In the genomic region with DNA sequence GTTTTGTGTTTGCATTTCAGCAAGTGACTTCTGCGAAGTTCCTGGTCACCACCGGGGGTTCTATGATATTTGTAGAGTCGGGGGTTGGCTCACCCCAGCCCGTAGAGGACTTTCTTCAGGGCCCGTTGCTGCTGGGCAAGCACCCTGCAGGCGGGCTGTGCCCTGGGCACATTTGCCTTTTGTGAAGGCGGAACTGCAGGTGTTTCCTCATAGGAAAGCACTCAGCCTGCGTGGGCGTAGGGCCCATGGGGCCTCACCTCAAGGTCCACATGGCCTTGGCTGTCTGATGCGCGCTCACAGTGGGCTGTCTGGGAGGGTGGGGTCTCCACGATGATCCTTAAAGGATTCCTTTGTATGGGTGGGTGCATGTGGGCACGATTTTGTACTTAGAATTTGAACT, we compare ENCODE assay signal across 8 mouse cellular contexts. TPM values are rescaled to one million over a fixed set of nuclear protein-coding genes. Genes with fewer than 3 reads are reported as not detected.
DNase-seq lines count a peak whose midpoint lies in the region; ATAC-seq and TF ChIP-seq lines count a peak whose summit lies in the region.

No protein-coding gene starts in this region.

- peak overlapping the region; percentile 56 for H3K4me3 ChIP-seq in cerebellum, adult 2 months (replicated peaks; ENCODE audit: insufficient read depth, low read depth, low read length)
- peak overlapping the region; percentile 46 for H3K4me3 ChIP-seq in embryonic facial prominence, embryonic 14.5 days (ENCODE audit: low read depth, low read length)
- H3K4me3 ChIP-seq in intestine, postnatal 0 days (ENCODE audit: low read depth, low read length) = peak overlapping the region; percentile 50
- peak overlapping the region; percentile 80 for H3K4me3 ChIP-seq in midbrain, embryonic 16.5 days (ENCODE audit: low read depth, low read length)

- peak overlapping the region; percentile 83 for H3K4me2 ChIP-seq in embryonic facial prominence, embryonic 14.5 days (ENCODE audit: low read depth, low read length)
- peak overlapping the region; percentile 85 for H3K4me2 ChIP-seq in intestine, postnatal 0 days (replicated peaks; ENCODE audit: low read depth)
- peak overlapping the region; percentile 90 for H3K4me2 ChIP-seq in midbrain, embryonic 16.5 days (ENCODE audit: low read length)

- no peak overlapping the region for H3K27ac ChIP-seq in cerebellum, adult 2 months (ENCODE audit: insufficient read depth, low read length)
- no peak overlapping the region for H3K27ac ChIP-seq in embryonic facial prominence, embryonic 14.5 days (replicated peaks; ENCODE audit: low read depth, low read length)
- no peak overlapping the region for H3K27ac ChIP-seq in intestine, postnatal 0 days (ENCODE audit: low read depth, low read length)
- H3K27ac ChIP-seq in midbrain, embryonic 16.5 days (ENCODE audit: low read length) = peak overlapping the region; percentile 92

- no peaks in the 10 kb centered on the region for H3K9me3 ChIP-seq in embryonic facial prominence, embryonic 14.5 days (ENCODE audit: control insufficient read depth, low read length)
- no peaks in the 10 kb centered on the region for H3K9me3 ChIP-seq in intestine, postnatal 0 days (ENCODE audit: control insufficient read depth)
- no peaks in the 10 kb centered on the region for H3K9me3 ChIP-seq in midbrain, embryonic 16.5 days (replicated peaks; ENCODE audit: control insufficient read depth, low read length, poor library complexity, severe bottlenecking)

- H3K9ac ChIP-seq in embryonic facial prominence, embryonic 14.5 days (ENCODE audit: low read depth, low read length) = peak overlapping the region; percentile 59
- no peak overlapping the region for H3K9ac ChIP-seq in intestine, postnatal 0 days (ENCODE audit: low read depth, low read length)
- peak overlapping the region; percentile 90 for H3K9ac ChIP-seq in midbrain, embryonic 16.5 days (ENCODE audit: low read depth, low read length)

- peaks cover 6% of the 10 kb centered on the region; the same call in 1 of the 2 replicates for H3K36me3 ChIP-seq in embryonic facial prominence, embryonic 14.5 days (ENCODE audit: control insufficient read depth, insufficient read depth, low read length)
- no peaks in the 10 kb centered on the region for H3K36me3 ChIP-seq in intestine, postnatal 0 days (ENCODE audit: control insufficient read depth, insufficient read depth)
- H3K36me3 ChIP-seq in midbrain, embryonic 16.5 days (ENCODE audit: control insufficient read depth, insufficient read depth, low read length) = no peaks in the 10 kb centered on the region

- TF ChIP-seq CTCF in cerebellum, adult 2 months (IDR thresholded peaks at IDR 0.05; ENCODE audit: borderline replicate concordance, insufficient read depth, low read depth, low read length) = no peak
- TF ChIP-seq CTCF in intestine, postnatal 0 days (IDR thresholded peaks at IDR 0.05; ENCODE audit: low read depth) = no peak

- no peak for DNase-seq in cerebellum, adult 2 months
- DNase-seq in cerebellum, adult 8-10 months = no peak
- no peak for DNase-seq in embryonic facial prominence, embryonic 14.5 days (ENCODE audit: low spot score)
- DNase-seq in thymus, postnatal 36 days = peak; percentile 67 to 74
- no peak for DNase-seq in right cerebral cortex, adult 18-20 months
- no peak for DNase-seq in layer of hippocampus, postnatal 25 days (ENCODE audit: extremely low spot score in 1 of 2, low spot score in 1 of 2)

- WGBS in cerebellum, adult 2 months = 63% methylated on average over 13 of the region's 13 CpGs
- WGBS in embryonic facial prominence, embryonic 14.5 days = 37% methylated on average over 11 of the region's 13 CpGs
- WGBS in intestine, postnatal 0 days = 29% methylated on average over 13 of the region's 13 CpGs
- WGBS in midbrain, embryonic 16.5 days = 4% methylated on average over 13 of the region's 13 CpGs

- no peak for ATAC-seq in embryonic facial prominence, embryonic 14.5 days (ENCODE audit: low read depth)
- no peak for ATAC-seq in intestine, postnatal 0 days
- ATAC-seq in midbrain, embryonic 16.5 days = no peak

- peaks cover 26% of the 10 kb centered on the region for H3K4me1 ChIP-seq in cerebellum, adult 2 months (ENCODE audit: control insufficient read depth, insufficient read depth, low read length)
- peaks cover 52% of the 10 kb centered on the region for H3K4me1 ChIP-seq in embryonic facial prominence, embryonic 14.5 days (ENCODE audit: control insufficient read depth, insufficient read depth, low read length)
- peaks cover 17% of the 10 kb centered on the region for H3K4me1 ChIP-seq in intestine, postnatal 0 days (replicated peaks; ENCODE audit: control insufficient read depth, insufficient read depth, low read length)
- peaks cover 68% of the 10 kb centered on the region for H3K4me1 ChIP-seq in midbrain, embryonic 16.5 days (ENCODE audit: control insufficient read depth, insufficient read depth, low read length)

- no peak for TF ChIP-seq POLR2A in cerebellum, adult 2 months (IDR thresholded peaks at IDR 0.05; ENCODE audit: borderline replicate concordance, insufficient read depth, low read length)

- H3K27me3 ChIP-seq in cerebellum, adult 2 months (ENCODE audit: control insufficient read depth, insufficient read depth, low read length) = no peaks in the 10 kb centered on the region
- H3K27me3 ChIP-seq in embryonic facial prominence, embryonic 14.5 days (replicated peaks; ENCODE audit: control insufficient read depth, insufficient read depth, low read length) = peaks cover 62% of the 10 kb centered on the region
- peaks cover 59% of the 10 kb centered on the region for H3K27me3 ChIP-seq in intestine, postnatal 0 days (replicated peaks; ENCODE audit: control insufficient read depth, insufficient read depth, low read length)
- peaks cover 4% of the 10 kb centered on the region; the same call in 1 of the 2 replicates for H3K27me3 ChIP-seq in midbrain, embryonic 16.5 days (ENCODE audit: control insufficient read depth, insufficient read depth, low read depth, low read length)

RNA-seq across cellular contexts. Expression of a gene that starts 1.2 kb away (rescaled TPM):
- polyA plus RNA-seq in cerebellum, adult 2 months (2012; rRNA removed) = 4.6 and 4.8 TPM in 2 replicates
- polyA plus RNA-seq in embryonic facial prominence, embryonic 14.5 days (2014; fragmentation: Nextera tagmentation; extraction: Ambion mirVana) = 2.1 and 2.8 TPM in 2 replicates
- 0.20 and 0.29 TPM in 2 replicates for polyA plus RNA-seq in intestine, postnatal 0 days (2015; fragmentation: Nextera tagmentation; extraction: Ambion mirVana)
- 107 and 135 TPM in 2 replicates for polyA plus RNA-seq in midbrain, embryonic 16.5 days (2015; fragmentation: Nextera tagmentation; extraction: Ambion mirVana)
- total RNA-seq in layer of hippocampus, postnatal 25 days (2021) = 10 to 100 TPM; 30.2 to 37.9 TPM

RNA-seq across cellular contexts. Expression of a gene that starts 2.0 kb away (rescaled TPM):
- 84.6 and 85.5 TPM in 2 replicates for polyA plus RNA-seq in cerebellum, adult 2 months (2012; rRNA removed)
- 34.5 and 38.8 TPM in 2 replicates for polyA plus RNA-seq in embryonic facial prominence, embryonic 14.5 days (2014; fragmentation: Nextera tagmentation; extraction: Ambion mirVana)
- 10.9 and 11.5 TPM in 2 replicates for polyA plus RNA-seq in intestine, postnatal 0 days (2015; fragmentation: Nextera tagmentation; extraction: Ambion mirVana)
- polyA plus RNA-seq in midbrain, embryonic 16.5 days (2015; fragmentation: Nextera tagmentation; extraction: Ambion mirVana) = 42.1 and 45.5 TPM in 2 replicates
- total RNA-seq in layer of hippocampus, postnatal 25 days (2021) = 10 to 100 TPM; 34.9 to 37.1 TPM

RNA-seq across cellular contexts. Expression of a gene that starts 33.5 kb away (rescaled TPM):
- 0.80 and 1.3 TPM in 2 replicates for polyA plus RNA-seq in cerebellum, adult 2 months (2012; rRNA removed)
- polyA plus RNA-seq in embryonic facial prominence, embryonic 14.5 days (2014; fragmentation: Nextera tagmentation; extraction: Ambion mirVana) = 0.98 and 1.3 TPM in 2 replicates
- polyA plus RNA-seq in intestine, postnatal 0 days (2015; fragmentation: Nextera tagmentation; extraction: Ambion mirVana) = 1.9 and 2.9 TPM in 2 replicates
- 0.42 TPM in 1 of 2 replicates, not detected in the other for polyA plus RNA-seq in midbrain, embryonic 16.5 days (2015; fragmentation: Nextera tagmentation; extraction: Ambion mirVana)
- total RNA-seq in layer of hippocampus, postnatal 25 days (2021) = 1 to 10 TPM in 1 of 2 experiments, under 1 TPM in 1; 0.62 to 1.9 TPM

Comparison
In these comparisons a context has a peak if more than half of its experiments do, and no peak if none do; other contexts are left out.
1. DNase-seq: peak in thymus, postnatal 36 days (2 of 2); none in cerebellum, adult 2 months (0 of 2), cerebellum, adult 8-10 months (single experiment), embryonic facial prominence, embryonic 14.5 days (single experiment), right cerebral cortex, adult 18-20 months (single experiment) and layer of hippocampus, postnatal 25 days (0 of 2).
2. RNA of a gene that starts 1.2 kb away (polyA plus RNA-seq): 107 to 135 TPM in midbrain, embryonic 16.5 days; 4.6 to 4.8 TPM in cerebellum, adult 2 months, 2.1 to 2.8 TPM in embryonic facial prominence, embryonic 14.5 days and 0.20 to 0.29 TPM in intestine, postnatal 0 days; every median in the first group is over 10 times any median in the second.
3. Peak in every context shown above with its lines, with median percentiles within 50 percentile points of each other: H3K4me3 ChIP-seq and H3K4me2 ChIP-seq.